Mouse (Mus musculus): ENCODE measurements around the gene Nt5c1a. TPM values are rescaled to one million over a fixed set of nuclear protein-coding genes. Genes with fewer than 3 reads are reported as not detected.

The Nt5c1a gene
- total and polyA plus RNA-seq, 2 experiments: not detected

DNA sequence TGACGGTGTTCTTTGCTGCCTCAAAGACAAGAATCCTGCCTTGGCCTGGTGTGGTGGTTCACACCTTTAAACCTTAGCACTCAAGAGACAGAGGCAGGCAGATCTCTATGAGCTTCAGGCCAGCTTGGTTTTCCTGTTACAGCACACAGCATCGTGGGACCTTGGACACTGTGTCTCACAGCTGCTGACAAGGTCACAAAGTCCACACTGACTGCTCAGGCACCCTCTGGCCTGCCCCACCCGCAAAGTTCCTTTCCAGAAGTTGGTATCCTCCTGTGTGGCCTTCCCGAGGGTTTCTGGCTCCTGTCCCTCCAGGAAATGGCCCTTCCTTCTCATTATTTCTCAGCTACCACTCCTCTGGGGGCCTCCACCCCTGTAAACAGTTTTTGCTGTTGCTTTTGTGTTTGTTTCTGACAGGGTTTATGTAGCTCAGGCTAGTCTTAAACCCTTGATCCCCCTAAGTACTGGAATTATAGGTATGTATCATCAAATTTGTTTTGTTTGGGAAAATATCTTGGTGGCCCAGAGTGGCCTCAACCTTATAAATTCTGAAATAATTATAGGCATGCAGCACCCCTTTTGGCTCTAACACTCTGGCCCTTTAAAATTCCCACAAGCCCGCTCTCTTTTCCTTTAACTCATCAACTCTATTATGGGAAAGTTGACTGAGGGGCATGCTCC, 60.6 kb downstream of the Nt5c1a start, which contains the start of gene Pabpc4:
TSS of gene Pabpc4 (plus strand) at position 631 of the 681 bp plus-strand sequence.
- Histone ChIP-seq H3K36me3 (ENCODE audit: control insufficient read depth, insufficient read depth, low read length) (no peaks in the 10 kb centered on the region), H3K9ac (ENCODE audit: low read depth, low read length) (no peak within 1 kb of the TSS), H3K27ac (replicated peaks; ENCODE audit: insufficient read depth, low read depth, low read length) (no peak within 1 kb of the TSS), H3K27me3 (ENCODE audit: control insufficient read depth, insufficient read depth, low read length) (no peaks in the 10 kb centered on the region), H3K4me3 (ENCODE audit: insufficient read depth, low read depth, low read length) (no peak within 1 kb of the TSS), H3K79me2 (ENCODE audit: control insufficient read depth, insufficient read depth, low read length) (no peaks in the 10 kb centered on the region), H3K4me1 (ENCODE audit: control insufficient read depth, insufficient read depth, low read length) (no peaks in the 10 kb centered on the region)
- DNase-seq (ENCODE audit: extremely low read depth, low read depth, low spot score): no peak
- 60% methylated on average over 5 of the region's 5 CpGs for WGBS
- TF ChIP-seq POLR2A (IDR thresholded peaks at IDR 0.05; ENCODE audit: extremely low read depth, insufficient read depth, low read length): no peak
- TF ChIP-seq CTCF (IDR thresholded peaks at IDR 0.05; ENCODE audit: low read depth, low read length): no peak

Other genes starting within 250 kb of the Nt5c1a start
- 40.6 and 44.0 TPM in 2 replicates for gene Mfsd2a, start 240.3 kb upstream of the Nt5c1a start, total RNA-seq (2014; rRNA removed)
- gene Mfsd2a, start 240.3 kb upstream of the Nt5c1a start, polyA plus RNA-seq (2012; rRNA removed): 32.8 and 62.5 TPM in 2 replicates
- 7.0 and 7.6 TPM in 2 replicates for gene Mycl, start 205.9 kb upstream of the Nt5c1a start, total RNA-seq (2014; rRNA removed)
- gene Mycl, start 205.9 kb upstream of the Nt5c1a start, polyA plus RNA-seq (2012; rRNA removed): 3.3 and 3.6 TPM in 2 replicates
- 9.2 and 11.2 TPM in 2 replicates for gene Trit1, start 184.9 kb upstream of the Nt5c1a start, total RNA-seq (2014; rRNA removed)
- 3.2 and 4.3 TPM in 2 replicates for gene Trit1, start 184.9 kb upstream of the Nt5c1a start, polyA plus RNA-seq (2012; rRNA removed)
- gene Bmp8b, start 96.3 kb upstream of the Nt5c1a start, total RNA-seq (2014; rRNA removed): not detected in 2 replicates
- 0.02 and 0.16 TPM in 2 replicates for gene Bmp8b, start 96.3 kb upstream of the Nt5c1a start, polyA plus RNA-seq (2012; rRNA removed)
- gene Oxct2b, start 85.2 kb upstream of the Nt5c1a start, total RNA-seq (2014; rRNA removed): not detected in 2 replicates
- not detected in 2 replicates for gene Oxct2b, start 85.2 kb upstream of the Nt5c1a start, polyA plus RNA-seq (2012; rRNA removed)
- 15.2 and 17.2 TPM in 2 replicates for gene Ppie, start 61.6 kb upstream of the Nt5c1a start, total RNA-seq (2014; rRNA removed)
- 7.7 and 8.7 TPM in 2 replicates for gene Ppie, start 61.6 kb upstream of the Nt5c1a start, polyA plus RNA-seq (2012; rRNA removed)
- gene Hpcal4, start 18.3 kb upstream of the Nt5c1a start, total RNA-seq (2014; rRNA removed): 0.20 TPM in 1 of 2 replicates, not detected in the other
- gene Hpcal4, start 18.3 kb upstream of the Nt5c1a start, polyA plus RNA-seq (2012; rRNA removed): not detected in 2 replicates
- gene Heyl, start 32.1 kb downstream of the Nt5c1a start, total RNA-seq (2014; rRNA removed): 0.28 and 0.60 TPM in 2 replicates
- 1.0 and 1.4 TPM in 2 replicates for gene Heyl, start 32.1 kb downstream of the Nt5c1a start, polyA plus RNA-seq (2012; rRNA removed)
- gene Pabpc4, start 60.8 kb downstream of the Nt5c1a start, total RNA-seq (2014; rRNA removed): 25.3 and 41.9 TPM in 2 replicates
- 40.8 and 54.4 TPM in 2 replicates for gene Pabpc4, start 60.8 kb downstream of the Nt5c1a start, polyA plus RNA-seq (2012; rRNA removed)
- not detected in 2 replicates for gene Oxct2a, start 122.1 kb downstream of the Nt5c1a start, total RNA-seq (2014; rRNA removed)
- not detected in 2 replicates for gene Oxct2a, start 122.1 kb downstream of the Nt5c1a start, polyA plus RNA-seq (2012; rRNA removed)
- not detected in 2 replicates for gene Bmp8a, start 141.7 kb downstream of the Nt5c1a start, total RNA-seq (2014; rRNA removed)
- not detected in 2 replicates for gene Bmp8a, start 141.7 kb downstream of the Nt5c1a start, polyA plus RNA-seq (2012; rRNA removed)

Data from liver, adult 2 months (tissue).